Mouse (Mus musculus) midbrain, postnatal 0 days (tissue): ENCODE results near the gene Lpgat1. TPM values are rescaled to one million over a fixed set of nuclear protein-coding genes. Genes with fewer than 3 reads are reported as not detected.

Source experiments
- ATAC-seq: fragments of 200-750 bp; cut with Nextera tagmentation; 2 replicates; pipeline ENCODE4 v1.8.0; 2017; ENCODE audit warnings: moderate number of reproducible peaks, mild to moderate bottlenecking, moderate TSS enrichment, moderate library complexity; ENCODE audit not compliant: low FRiP score
- DNase-seq: peaks from one replicate; pipeline ENCODE4 v3.0.0-alpha.2; 2015; ENCODE audit warnings: low spot score
- H3K27ac ChIP-seq: fragments of 300-500 bp; sonication (generic); 2 replicates; pipeline ENCODE4 v1.5.1; 2014; ENCODE audit warnings: low read depth, mild to moderate bottlenecking, low read length, mixed read lengths
- H3K27me3 ChIP-seq: fragments of 300-500 bp; sonication (generic); 2 replicates; pipeline ENCODE4 v1.6.1; 2014; ENCODE audit warnings: low read length, control low read depth, mixed read lengths; ENCODE audit not compliant: insufficient read depth
- H3K36me3 ChIP-seq: fragments of 300-500 bp; sonication (generic); 2 replicates; pipeline ENCODE4 v1.6.1; 2014; ENCODE audit warnings: low read length, control low read depth, mixed read lengths; ENCODE audit not compliant: insufficient read depth
- H3K4me1 ChIP-seq: fragments of 300-500 bp; sonication (generic); 2 replicates; pipeline ENCODE4 v1.6.1; 2014; ENCODE audit warnings: mild to moderate bottlenecking, control low read depth, antibody characterized with exemption, low read length, mixed read lengths; ENCODE audit not compliant: insufficient read depth
- H3K4me2 ChIP-seq: fragments of 300-500 bp; sonication (generic); 2 replicates; pipeline ENCODE4 v1.6.1; 2014; ENCODE audit warnings: low read depth, mild to moderate bottlenecking, low read length, mixed read lengths; ENCODE audit not compliant: poor library complexity, severe bottlenecking
- H3K4me3 ChIP-seq: fragments of 300-500 bp; sonication (generic); 2 replicates; pipeline ENCODE4 v1.5.1; 2014; ENCODE audit warnings: low read depth, mild to moderate bottlenecking, low read length, moderate library complexity
- H3K9ac ChIP-seq: fragments of 300-500 bp; sonication (generic); replicated peaks from 2 replicates; pipeline ENCODE4 v1.6.1; 2014; ENCODE audit warnings: mild to moderate bottlenecking, low read length, moderate library complexity, mixed read lengths; ENCODE audit not compliant: poor library complexity, severe bottlenecking
- H3K9me3 ChIP-seq: fragments of 300-500 bp; sonication (generic); 2 replicates; pipeline ENCODE4 v1.6.1; 2016; ENCODE audit warnings: low read length, control low read depth
- CTCF ChIP-seq: IDR thresholded peaks from 2 replicates; pipeline ENCODE4 v1.5.1; 2016; ENCODE audit warnings: antibody characterized with exemption, mild to moderate bottlenecking
- WGBS: fragments of 180-500 bp; shearing (Covaris S2); extraction: QIAGEN DNeasy Blood & Tissue Kit; methylation state at CpG from one replicate; pipeline ENCODE4 v1.1.7; 2014; 5-methylcytosine and 5-hydroxymethylcytosine counted together
- polyA plus RNA-seq: library from polyadenylated mRNA; unstranded; fragments of >200 nt; fragmentation: Nextera tagmentation; extraction: Ambion mirVana; gene quantifications from 2 replicates; pipeline ENCODE4 v1.2.1, GENCODE M21; 2015
- total RNA-seq: library from RNA; depleted of rRNA; stranded (reverse); fragments of >200 nt; gene quantifications from 2 replicates; pipeline ENCODE4 v1.2.3, GENCODE M21; 2014

Gene Lpgat1
- total and polyA plus RNA-seq, 2 experiments from 2014 or later = 53.0 to 56.2 TPM

- Histone ChIP-seq H3K9me3 (no peaks in the 10 kb centered on the region), H3K36me3 (peaks cover 36% of the 10 kb centered on the region), H3K27me3 (no peaks in the 10 kb centered on the region), H3K4me1 (no peaks in the 10 kb centered on the region), H3K4me2 (no peak overlapping the region), H3K9ac (no peak overlapping the region), H3K4me3 (no peak overlapping the region), H3K27ac (no peak overlapping the region)
- DNase-seq = no peak
- TF ChIP-seq CTCF = no peak
- ATAC-seq = no peak
- WGBS = 90% methylated on average over 8 of the region's 8 CpGs
Observed at GRCm38 (mm10) chr1:191775116-191775515, 57.5 kb downstream of the Lpgat1 start.

- H3K4me1 ChIP-seq = no peaks in the 10 kb centered on the region
- H3K9ac ChIP-seq = no peak overlapping the region
- no peaks in the 10 kb centered on the region for H3K27me3 ChIP-seq
- peaks cover 40% of the 10 kb centered on the region for H3K36me3 ChIP-seq
- no peak overlapping the region for H3K27ac ChIP-seq
- 39% methylated on average over 8 of the region's 8 CpGs for WGBS
- TF ChIP-seq CTCF = no peak
- ATAC-seq (no peak), DNase-seq (no peak)
- H3K4me2 ChIP-seq = no peak overlapping the region
- H3K9me3 ChIP-seq = no peaks in the 10 kb centered on the region
- no peak overlapping the region for H3K4me3 ChIP-seq
Observed at GRCm38 (mm10) chr1:191777521-191777920, 59.9 kb downstream of the Lpgat1 start.

- ATAC-seq = no peak
- H3K36me3 ChIP-seq = peaks cover 27% of the 10 kb centered on the region
- H3K4me2 ChIP-seq = no peak overlapping the region
- no peaks in the 10 kb centered on the region for H3K9me3 ChIP-seq
- no peak for TF ChIP-seq CTCF
- no peak overlapping the region for H3K4me3 ChIP-seq
- H3K4me1 ChIP-seq = no peaks in the 10 kb centered on the region
- H3K27me3 ChIP-seq = no peaks in the 10 kb centered on the region
- H3K27ac ChIP-seq = no peak overlapping the region
- 96% methylated on average over 1 of the region's 1 CpGs for WGBS
- no peak overlapping the region for H3K9ac ChIP-seq
- DNase-seq = no peak
Observed at GRCm38 (mm10) chr1:191780470-191780869, 62.8 kb downstream of the Lpgat1 start.

GRCm38 (mm10) chr1:191785108-191785507, 67.5 kb downstream of the Lpgat1 start:
- no peaks in the 10 kb centered on the region for H3K9me3 ChIP-seq
- WGBS = 70% methylated on average over 11 of the region's 11 CpGs
- H3K4me3 ChIP-seq = no peak overlapping the region
- no peak for ATAC-seq
- H3K4me2 ChIP-seq = no peak overlapping the region
- no peak overlapping the region for H3K27ac ChIP-seq
- no peaks in the 10 kb centered on the region for H3K27me3 ChIP-seq
- no peak overlapping the region for H3K9ac ChIP-seq
- H3K4me1 ChIP-seq = no peaks in the 10 kb centered on the region
- peaks cover 4% of the 10 kb centered on the region; the same call in 1 of the 2 replicates for H3K36me3 ChIP-seq
- TF ChIP-seq CTCF = no peak
- no peak for DNase-seq

GRCm38 (mm10) chr1:191786255-191786654, 68.6 kb downstream of the Lpgat1 start:
- Histone ChIP-seq H3K9me3 (no peaks in the 10 kb centered on the region), H3K27ac (no peak overlapping the region), H3K4me1 (no peaks in the 10 kb centered on the region), H3K4me2 (no peak overlapping the region), H3K27me3 (no peaks in the 10 kb centered on the region), H3K9ac (no peak overlapping the region), H3K4me3 (no peak overlapping the region), H3K36me3 (no peaks in the 10 kb centered on the region)
- DNase-seq (no peak), ATAC-seq (no peak)
- TF ChIP-seq CTCF = no peak
- 74% methylated on average over 6 of the region's 6 CpGs for WGBS

GRCm38 (mm10) chr1:191787379-191787778, 69.7 kb downstream of the Lpgat1 start:
- Histone ChIP-seq H3K9me3 (no peaks in the 10 kb centered on the region), H3K27ac (no peak overlapping the region), H3K36me3 (no peaks in the 10 kb centered on the region), H3K27me3 (no peaks in the 10 kb centered on the region), H3K4me3 (no peak overlapping the region), H3K9ac (no peak overlapping the region), H3K4me2 (no peak overlapping the region), H3K4me1 (no peaks in the 10 kb centered on the region)
- WGBS = 40% methylated on average over 4 of the region's 4 CpGs
- ATAC-seq (no peak), DNase-seq (no peak)
- TF ChIP-seq CTCF = no peak
